Mouse (Mus musculus) adrenal gland, postnatal 25 days (tissue): ENCODE results near the gene Smad1. TPM values are rescaled to one million over a fixed set of nuclear protein-coding genes. Genes with fewer than 3 reads are reported as not detected.

Experiments
- DNase-seq: peaks from one replicate; pipeline ENCODE4 v3.0.0; 2021; ENCODE audit warnings: mixed read lengths
- total RNA-seq: library from RNA; stranded (reverse); gene quantifications from 2 replicates; pipeline ENCODE4 v1.2.3, GENCODE M21; 2021

The Smad1 gene
- total RNA-seq, 1 experiment from 2014 or later = 30.5 TPM

DNA sequence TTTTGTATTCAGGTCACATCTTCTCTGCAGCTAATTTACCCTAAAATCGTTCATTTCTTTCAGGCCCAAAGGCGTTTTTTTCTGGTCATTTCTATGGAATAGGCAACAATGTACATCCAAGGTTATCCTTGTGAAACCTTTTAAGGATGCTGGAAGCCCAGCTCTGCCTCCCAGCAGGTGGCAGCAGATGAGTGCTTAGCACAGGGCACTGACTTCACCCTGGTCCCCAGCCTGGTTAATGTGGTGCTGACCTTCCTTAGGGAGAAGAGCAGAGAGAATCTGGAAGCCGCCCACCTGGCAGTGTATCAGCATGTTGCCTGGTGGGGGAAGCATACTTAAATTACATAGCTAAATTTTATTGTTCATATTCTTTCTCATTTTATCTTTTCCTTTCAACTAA lies 101.6 kb downstream of the Smad1 start:
- peak; percentile 73 for DNase-seq

DNA sequence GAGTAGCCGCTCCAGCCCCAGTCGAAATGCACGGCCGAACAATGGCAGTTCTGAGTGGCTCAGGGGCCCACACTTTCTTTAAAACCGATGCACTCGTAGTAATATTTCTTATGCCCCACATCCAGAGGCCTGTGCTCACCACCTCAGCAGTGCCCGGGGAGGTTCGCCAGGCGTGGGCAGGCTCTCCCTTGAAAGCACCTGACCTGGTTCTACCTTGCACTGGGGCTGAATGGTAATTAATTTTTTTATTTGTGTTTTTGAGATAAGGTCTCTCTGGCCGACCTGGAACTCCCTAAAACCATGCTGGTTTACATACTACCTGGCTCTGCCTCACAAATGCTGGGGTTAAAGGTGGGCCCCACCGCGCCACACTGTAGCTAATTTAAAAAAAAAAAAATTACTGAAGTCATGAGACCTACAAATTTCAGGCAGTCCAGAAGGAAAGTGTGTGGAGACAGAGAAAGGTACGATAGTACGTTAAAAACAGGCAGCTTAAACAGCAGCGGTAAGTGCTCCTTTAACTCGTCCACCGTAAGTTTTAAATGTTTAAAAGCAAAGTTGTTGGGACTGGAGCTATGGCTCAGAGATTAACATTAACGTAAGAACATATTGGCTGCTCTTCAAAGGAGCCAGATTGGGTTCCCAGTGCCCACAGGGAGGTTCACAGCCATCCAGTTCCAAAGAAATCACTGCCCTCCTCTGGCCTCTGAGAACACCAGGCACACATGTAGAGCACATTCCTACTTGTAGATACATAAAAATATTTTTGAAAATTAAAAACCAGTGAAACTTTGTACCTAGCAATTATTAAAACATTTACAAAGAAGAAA lies 103.8 kb downstream of the Smad1 start:
- no peak for DNase-seq

DNA sequence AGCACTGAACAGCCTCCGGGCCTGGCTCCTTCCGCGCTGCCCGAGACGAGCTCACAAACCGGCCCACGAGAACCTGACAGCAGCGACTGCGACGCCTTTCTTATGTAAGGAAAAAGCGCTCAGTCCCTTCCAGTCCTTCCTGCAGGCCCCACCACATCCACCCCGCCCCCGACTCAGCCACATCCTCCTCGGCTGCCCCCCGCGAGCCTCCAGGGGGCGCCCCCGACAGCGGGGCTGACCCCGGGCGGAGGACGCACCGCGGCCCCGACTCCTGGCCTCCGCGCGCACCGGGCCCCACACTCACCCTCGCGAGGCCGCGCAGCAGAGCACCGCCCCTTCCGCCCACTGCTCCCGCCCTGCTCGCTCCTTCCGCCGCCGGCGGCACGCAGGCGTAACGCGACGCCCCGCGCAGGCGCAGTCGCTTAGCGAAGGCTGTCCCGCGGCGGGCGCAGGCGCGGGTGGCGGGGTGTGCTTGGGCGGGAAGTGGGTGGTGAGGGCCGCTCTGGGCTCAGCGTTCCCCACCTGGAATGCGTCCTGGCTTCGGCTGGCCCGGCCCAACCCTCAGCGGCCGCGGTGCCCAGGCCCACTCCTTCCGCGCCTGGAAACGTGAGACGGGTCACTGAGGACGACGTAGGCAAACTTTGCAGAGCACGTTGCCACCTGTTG lies 104.6 kb downstream of the Smad1 start, which contains the start of gene Mmaa:
TSS of gene Mmaa (minus strand) at position 328 of the 666 bp plus-strand sequence.
- peak; percentile 99 for DNase-seq

- DNase-seq = no peak
Observed at GRCm38 (mm10) chr8:79293841-79294240, 105.5 kb downstream of the Smad1 start.

- DNase-seq = no peak
Observed at GRCm38 (mm10) chr8:79292712-79293264, 106.5 kb downstream of the Smad1 start.

DNA sequence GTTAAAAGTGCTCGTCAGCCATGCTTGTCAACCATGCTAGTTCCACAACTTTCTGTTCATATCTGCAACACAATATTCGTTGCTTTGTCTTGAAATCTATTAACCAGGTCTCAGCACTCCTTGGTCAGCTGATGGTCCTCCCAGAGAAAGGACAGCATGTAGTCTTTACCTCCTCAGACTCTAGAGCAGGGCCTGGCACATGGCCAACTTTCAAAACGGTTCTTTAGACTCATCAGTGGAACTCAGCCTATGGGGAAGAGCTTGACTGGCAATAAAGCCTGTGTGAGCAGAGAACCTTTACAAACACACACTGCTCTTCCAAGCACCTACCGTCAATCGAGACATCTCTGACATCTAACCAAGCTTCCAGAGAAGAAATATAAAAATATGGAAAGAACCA lies 109.7 kb downstream of the Smad1 start:
- peak; percentile 12 for DNase-seq

GRCm38 (mm10) chr8:79288681-79289080 lies 110.6 kb downstream of the Smad1 start:
- DNase-seq = no peak

Other genes with a start within 250 kb of the Smad1 start
- not detected in 2 replicates for gene 1700011L22Rik, start 150.9 kb downstream of the Smad1 start, total RNA-seq
- 34.5 and 35.3 TPM in 2 replicates for gene Mmaa, start 104.6 kb downstream of the Smad1 start, total RNA-seq
- gene Otud4, start 240.1 kb upstream of the Smad1 start, total RNA-seq = 51.5 and 60.6 TPM in 2 replicates